ENCODE assay signal across 21 mouse cellular contexts in genomic region chr8:126343427-126343826, GRCm38 (mm10). TPM values are rescaled to one million over a fixed set of nuclear protein-coding genes. Genes with fewer than 3 reads are reported as not detected.
DNase-seq lines count a peak whose midpoint lies in the region; ATAC-seq and TF ChIP-seq lines count a peak whose summit lies in the region.
"Had no signal": no experiment of that assay in that cellular context is flagged by ENCODE, and none has a peak within 500 bp of the region (broad histone marks: within the 10 kb centered on the region; RNA-seq: fewer than 3 reads in every experiment).

No protein-coding gene starts in this region.

- no peak for ATAC-seq in kidney, postnatal 0 days (replicated peaks; ENCODE audit: low FRiP score, low read depth)
- ATAC-seq in kidney, embryonic 14.5 days (ENCODE audit: low FRiP score, low TSS enrichment) = no peak
- no peak for ATAC-seq in kidney, embryonic 16.5 days (ENCODE audit: low FRiP score, low TSS enrichment)
- ATAC-seq: forebrain, embryonic 14.5 days; inflammation-experienced regulatory T-cells, adult 6 months; midbrain, embryonic 13.5 days had no signal

- TF ChIP-seq POLR2A in brain, embryonic 14.5 days (IDR thresholded peaks at IDR 0.05; ENCODE audit: borderline replicate concordance, extremely low read depth, insufficient read depth, insufficient read length, poor library complexity, severe bottlenecking) = no peak

- no peaks in the 10 kb centered on the region for H3K4me1 ChIP-seq in kidney, postnatal 0 days (replicated peaks; ENCODE audit: insufficient read depth, low read length)
- peaks cover 9% of the 10 kb centered on the region for H3K4me1 ChIP-seq in kidney, embryonic 14.5 days (ENCODE audit: control insufficient read depth, insufficient read depth, low read length)
- peaks cover 21% of the 10 kb centered on the region for H3K4me1 ChIP-seq in kidney, embryonic 16.5 days (ENCODE audit: insufficient read depth, low read length)
- H3K4me1 ChIP-seq: heart, embryonic 15.5 days; neural tube, embryonic 15.5 days had no signal

- H3K27me3 ChIP-seq in kidney, postnatal 0 days (ENCODE audit: insufficient read depth, low read length) = no peaks in the 10 kb centered on the region
- no peaks in the 10 kb centered on the region for H3K27me3 ChIP-seq in kidney, embryonic 14.5 days (ENCODE audit: control insufficient read depth, insufficient read depth, low read length)
- no peaks in the 10 kb centered on the region for H3K27me3 ChIP-seq in kidney, embryonic 16.5 days (ENCODE audit: insufficient read depth, low read length)
- H3K27me3 ChIP-seq: heart, embryonic 15.5 days; midbrain, embryonic 13.5 days; neural tube, embryonic 15.5 days had no signal

- H3K9me3 ChIP-seq in kidney, postnatal 0 days (replicated peaks; ENCODE audit: low read length) = no peaks in the 10 kb centered on the region
- 0 out of 2 replicates have a peak, but pooled peaks cover 4% of the 10 kb centered on the region for H3K9me3 ChIP-seq in kidney, embryonic 14.5 days (ENCODE audit: control insufficient read depth, low read length)
- H3K9me3 ChIP-seq in kidney, embryonic 16.5 days (ENCODE audit: low read length) = peaks cover 2% of the 10 kb centered on the region; the same call in 1 of the 2 replicates
- H3K9me3 ChIP-seq: heart, embryonic 15.5 days; hindbrain, embryonic 10.5 days; midbrain, embryonic 13.5 days; neural tube, embryonic 15.5 days had no signal

- intact Hi-C loops in gastrocnemius, postnatal 36 days (cut with DNase I) = no loop called here

- H3K4me3 ChIP-seq in kidney, postnatal 0 days (replicated peaks; ENCODE audit: low read depth, low read length) = no peak overlapping the region
- H3K4me3 ChIP-seq in kidney, embryonic 14.5 days (ENCODE audit: low read length) = no peak overlapping the region
- no peak overlapping the region for H3K4me3 ChIP-seq in kidney, embryonic 16.5 days (ENCODE audit: low read length)
- H3K4me3 ChIP-seq: gastrocnemius, adult 2 months; heart, embryonic 15.5 days; hindbrain, embryonic 10.5 days; midbrain, embryonic 13.5 days; myocyte; neural tube, embryonic 15.5 days had no signal

- no peak overlapping the region for H3K27ac ChIP-seq in kidney, postnatal 0 days
- no peak overlapping the region for H3K27ac ChIP-seq in kidney, embryonic 14.5 days (ENCODE audit: low read depth, low read length)
- no peak overlapping the region for H3K27ac ChIP-seq in kidney, embryonic 16.5 days (ENCODE audit: low read length)
- H3K27ac ChIP-seq: gastrocnemius, adult 2 months; heart, embryonic 15.5 days; hindbrain, embryonic 10.5 days; midbrain, embryonic 13.5 days; neural tube, embryonic 15.5 days had no signal

- H3K9ac ChIP-seq in kidney, postnatal 0 days (ENCODE audit: low read depth, low read length) = no peak overlapping the region
- no peak overlapping the region for H3K9ac ChIP-seq in kidney, embryonic 14.5 days (ENCODE audit: low read depth, low read length)
- H3K9ac ChIP-seq in kidney, embryonic 16.5 days (replicated peaks; ENCODE audit: low read length) = no peak overlapping the region
- H3K9ac ChIP-seq: heart, embryonic 15.5 days; midbrain, embryonic 13.5 days; neural tube, embryonic 15.5 days had no signal

- H3K36me3 ChIP-seq in kidney, postnatal 0 days (ENCODE audit: insufficient read depth, low read length) = no peaks in the 10 kb centered on the region
- no peaks in the 10 kb centered on the region for H3K36me3 ChIP-seq in kidney, embryonic 14.5 days (ENCODE audit: control insufficient read depth, insufficient read depth, low read length)
- H3K36me3 ChIP-seq in kidney, embryonic 16.5 days (ENCODE audit: insufficient read depth, low read length) = no peaks in the 10 kb centered on the region
- H3K36me3 ChIP-seq: heart, embryonic 15.5 days; hindbrain, embryonic 10.5 days; midbrain, embryonic 13.5 days; neural tube, embryonic 15.5 days had no signal

- no peak overlapping the region for H3K4me2 ChIP-seq in kidney, postnatal 0 days (ENCODE audit: low read length)
- H3K4me2 ChIP-seq in kidney, embryonic 14.5 days (replicated peaks; ENCODE audit: low read depth, low read length) = no peak overlapping the region
- no peak overlapping the region for H3K4me2 ChIP-seq in kidney, embryonic 16.5 days (replicated peaks; ENCODE audit: low read depth, low read length)
- H3K4me2 ChIP-seq: heart, embryonic 15.5 days; midbrain, embryonic 13.5 days; neural tube, embryonic 15.5 days had no signal

- 78% methylated on average over 5 of the region's 5 CpGs for WGBS in kidney, postnatal 0 days
- 83% methylated on average over 5 of the region's 5 CpGs for WGBS in kidney, embryonic 14.5 days
- 80% methylated on average over 5 of the region's 5 CpGs for WGBS in kidney, embryonic 16.5 days

- peak; percentile 28; the same call in 1 of the 2 replicates for TF ChIP-seq CTCF in kidney, postnatal 0 days (IDR thresholded peaks at IDR 0.05; ENCODE audit: low read depth)
- TF ChIP-seq CTCF in brain, embryonic 14.5 days (IDR thresholded peaks at IDR 0.05; ENCODE audit: borderline replicate concordance, extremely low read depth, insufficient read depth, insufficient read length) = peak; percentile 20; the same call in 1 of the 2 replicates

- DNase-seq in kidney, postnatal 0 days (ENCODE audit: low spot score) = no peak
- peak; percentile 4 for DNase-seq in A20 (ENCODE audit: low read depth, low spot score)
- peak; percentile 6 to 15 for DNase-seq in B cell, adult 2 months
- DNase-seq in brain, embryonic 14.5 days (ENCODE audit: low read depth) = no peak
- DNase-seq in gastrocnemius, postnatal 36 days = no peak
- DNase-seq: cerebellum, postnatal 36 days; gastrocnemius, adult 2 months; heart, adult 18-20 months; kidney, postnatal 10 days; right cerebral cortex, postnatal 25 days; thymus, adult 18-20 months had no signal

RNA-seq across cellular contexts. Expression of gene Slc35f3, which starts 45.1 kb away (rescaled TPM):
- polyA plus RNA-seq in kidney, postnatal 0 days (2015; fragmentation: Nextera tagmentation; extraction: Ambion mirVana) = 1.2 and 1.4 TPM in 2 replicates
- 0.30 and 0.83 TPM in 2 replicates for polyA plus RNA-seq in kidney, embryonic 14.5 days (2014; fragmentation: Nextera tagmentation; extraction: Ambion mirVana)
- 0.67 and 1.8 TPM in 2 replicates for polyA plus RNA-seq in brain, embryonic 14.5 days (2012; rRNA removed)
- not detected for total RNA-seq in gastrocnemius, postnatal 36 days (2021)
- polyA plus RNA-seq in kidney, embryonic 16.5 days (2015; fragmentation: Nextera tagmentation; extraction: Ambion mirVana) = 0.69 and 0.82 TPM in 2 replicates
- total RNA-seq: gastrocnemius, adult 2 months; heart, adult 18-20 months; megakaryocyte progenitor cell, adult 5-6 weeks had no signal
- polyA plus RNA-seq: heart, embryonic 15.5 days; inflammation-experienced regulatory T-cells, adult 6 months had no signal

Comparison
In these comparisons a context has a peak if more than half of its experiments do, and no peak if none do; other contexts are left out.
1. DNase-seq: peak in A20 (single experiment) and B cell, adult 2 months (2 of 2); none in kidney, postnatal 0 days (single experiment), brain, embryonic 14.5 days (single experiment) and gastrocnemius, postnatal 36 days (0 of 2).